Mouse (Mus musculus) urinary bladder, postnatal 25 days (tissue): ENCODE measurements around the gene Rmi1.
"Not testable (repeated sequence)": the region's sequence is repeated elsewhere in the genome, so short reads cannot be mapped to it uniquely, and the experiment has no call there.

Source experiments
- DNase-seq: peaks from one replicate; pipeline ENCODE4 v3.0.0; 2022; ENCODE audit warnings: low spot score

Rmi1 gene

GRCm38 (mm10) chr13:58401135-58402002 lies 679 bp upstream of the Rmi1 start:
- peak; percentile 62 for DNase-seq

GRCm38 (mm10) chr13:58402744-58403110 lies 679 bp downstream of the Rmi1 start:
- no peak for DNase-seq

GRCm38 (mm10) chr13:58403243-58403642 lies 1.2 kb downstream of the Rmi1 start, which contains the start of gene Hnrnpk:
Gene Hnrnpk (minus strand): TSS chr13:58403343.
- not testable (repeated sequence) for DNase-seq

- DNase-seq = no peak
These were observed 9.0 kb downstream of the Rmi1 start for GRCm38 (mm10) chr13:58411073-58411472.

GRCm38 (mm10) chr13:58415374-58415773 lies 13.3 kb downstream of the Rmi1 start:
- DNase-seq = no peak

GRCm38 (mm10) chr13:58415838-58416237 lies 13.8 kb downstream of the Rmi1 start:
- no peak for DNase-seq

GRCm38 (mm10) chr13:58418656-58419055 lies 16.6 kb downstream of the Rmi1 start:
- no peak for DNase-seq

GRCm38 (mm10) chr13:58419266-58419665 lies 17.2 kb downstream of the Rmi1 start:
- DNase-seq = no peak

- DNase-seq = no peak
These were observed 19.0 kb downstream of the Rmi1 start for GRCm38 (mm10) chr13:58421026-58421425.

GRCm38 (mm10) chr13:58422242-58422641 lies 20.2 kb downstream of the Rmi1 start:
- DNase-seq = no peak

GRCm38 (mm10) chr13:58423061-58423660 lies 21.1 kb downstream of the Rmi1 start:
- DNase-seq = no peak

- DNase-seq = no peak
These were observed 37.7 kb downstream of the Rmi1 start for GRCm38 (mm10) chr13:58439716-58440115.

- DNase-seq = no peak
These were observed 41.3 kb downstream of the Rmi1 start for GRCm38 (mm10) chr13:58443326-58443725.

GRCm38 (mm10) chr13:58443787-58444186 lies 41.7 kb downstream of the Rmi1 start:
- DNase-seq = no peak

GRCm38 (mm10) chr13:58446541-58446940 lies 44.5 kb downstream of the Rmi1 start:
- no peak for DNase-seq

GRCm38 (mm10) chr13:58450459-58451182 lies 48.6 kb downstream of the Rmi1 start:
- no peak for DNase-seq

- no peak for DNase-seq
These were observed 50.2 kb downstream of the Rmi1 start for GRCm38 (mm10) chr13:58452246-58452645.

GRCm38 (mm10) chr13:58452651-58453413 lies 50.8 kb downstream of the Rmi1 start:
- peak; percentile 11 for DNase-seq

GRCm38 (mm10) chr13:58453541-58453940 lies 51.5 kb downstream of the Rmi1 start:
- DNase-seq = peak; percentile 14

- DNase-seq = no peak
These were observed 54.5 kb downstream of the Rmi1 start for GRCm38 (mm10) chr13:58456547-58456946.

GRCm38 (mm10) chr13:58458811-58459210 lies 56.8 kb downstream of the Rmi1 start:
- not testable (repeated sequence) for DNase-seq
